Mouse (Mus musculus) mammary gland, adult 2 months (tissue): Measurements from ENCODE around the gene Srrt. TPM values are rescaled to one million over a fixed set of nuclear protein-coding genes. Genes with fewer than 3 reads are reported as not detected.

Experiments used
- polyA plus RNA-seq: library from polyadenylated mRNA; depleted of rRNA; stranded (reverse); fragments of >200 nt; gene quantifications from 2 replicates; pipeline ENCODE4 v1.2.3, GENCODE M21; 2012; ENCODE audit warnings: low replicate concordance; rRNA removed

Gene Srrt
- 128 and 155 TPM in 2 replicates for polyA plus RNA-seq

GRCm38 (mm10) chr5:137307071-137307912 lies at the start of gene Srrt:
TSS of gene Srrt (minus strand) at chr5:137307674.

GRCm38 (mm10) chr5:137349384-137350204 lies 42.1 kb upstream of the Srrt start, which contains the start of gene Ephb4:
TSS of gene Ephb4 (plus strand) at chr5:137350109.

DNA sequence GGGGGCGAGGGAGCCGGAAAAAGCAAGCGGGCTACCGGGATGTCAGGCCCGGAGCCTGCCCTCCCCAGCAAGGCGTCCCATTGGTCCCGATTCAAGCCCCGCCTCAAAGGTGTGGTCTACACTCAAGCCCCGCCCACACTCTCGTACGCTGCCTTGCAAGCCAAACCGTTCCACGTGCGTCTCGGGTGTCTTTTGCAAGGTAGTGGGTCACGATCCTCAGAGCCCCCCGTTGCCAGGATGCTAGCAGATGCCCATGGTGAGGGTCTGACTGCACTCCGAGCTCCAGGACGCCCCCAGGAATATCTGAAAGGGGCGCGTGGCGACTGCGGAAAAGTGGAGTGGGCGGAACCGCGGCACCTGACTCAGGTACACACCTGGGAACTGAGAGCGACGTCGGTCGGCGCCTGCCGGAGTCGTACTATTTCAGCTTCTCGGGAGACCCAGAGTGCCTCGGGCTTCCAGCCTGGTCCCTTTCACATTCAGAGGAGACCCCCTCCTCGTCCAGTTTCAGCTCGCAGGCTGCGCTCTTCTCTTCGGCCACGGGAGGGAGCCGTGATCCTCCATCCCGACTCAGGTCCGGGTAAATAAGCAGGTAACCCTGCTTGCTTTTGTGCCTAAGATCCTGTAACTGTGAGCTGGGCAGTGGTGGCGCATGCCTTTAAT lies 26.2 kb upstream of the Srrt start, which contains the start of gene Slc12a9:
Gene Slc12a9 (minus strand): TSS at position 86 of the 663 bp plus-strand sequence.

DNA sequence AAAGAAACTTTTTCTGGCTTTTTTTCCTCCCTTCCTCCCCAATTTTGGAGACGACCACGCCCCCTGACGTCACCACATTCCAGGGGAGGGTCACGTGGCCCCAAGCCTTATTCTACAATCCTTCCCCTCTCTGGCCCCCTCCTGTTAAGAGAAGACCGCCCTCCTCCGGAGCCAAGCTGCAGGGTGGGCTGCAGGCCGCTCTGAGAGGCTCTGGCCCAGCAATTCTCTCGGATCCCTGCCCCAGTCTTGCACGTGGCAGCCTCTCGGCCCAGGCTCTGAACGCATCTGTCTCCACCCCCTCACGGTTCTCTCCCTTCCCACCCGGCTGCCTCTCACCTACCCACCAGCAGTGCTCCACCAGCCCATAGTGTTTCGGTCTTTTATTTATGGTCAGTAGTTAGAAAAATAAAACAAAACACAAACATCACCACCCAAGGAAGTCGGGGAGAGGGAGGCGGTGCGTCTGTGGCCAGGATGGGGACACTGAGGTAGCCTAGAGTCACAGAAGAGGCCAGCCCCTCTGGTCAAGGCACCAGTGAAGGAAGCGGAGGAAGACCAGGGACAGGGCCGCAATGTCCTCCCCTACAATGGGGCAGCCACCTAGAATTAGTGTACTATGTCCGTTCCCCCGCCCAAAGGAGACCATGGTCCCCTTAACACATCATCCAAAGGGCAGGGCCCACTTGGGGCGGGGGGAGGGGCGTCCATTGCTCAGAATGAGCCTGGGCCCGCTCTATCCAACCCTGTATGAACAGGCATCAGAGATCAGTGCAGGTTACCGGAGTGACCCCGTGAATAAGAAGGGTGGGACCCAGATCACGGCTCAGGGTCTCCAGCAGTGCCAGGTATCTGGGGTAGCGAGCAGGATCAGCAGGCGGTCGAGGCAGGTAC lies 7.0 kb upstream of the Srrt start, which contains the start of gene Trip6:
Gene Trip6 (minus strand): TSS at position 212 of the 891 bp plus-strand sequence.

DNA sequence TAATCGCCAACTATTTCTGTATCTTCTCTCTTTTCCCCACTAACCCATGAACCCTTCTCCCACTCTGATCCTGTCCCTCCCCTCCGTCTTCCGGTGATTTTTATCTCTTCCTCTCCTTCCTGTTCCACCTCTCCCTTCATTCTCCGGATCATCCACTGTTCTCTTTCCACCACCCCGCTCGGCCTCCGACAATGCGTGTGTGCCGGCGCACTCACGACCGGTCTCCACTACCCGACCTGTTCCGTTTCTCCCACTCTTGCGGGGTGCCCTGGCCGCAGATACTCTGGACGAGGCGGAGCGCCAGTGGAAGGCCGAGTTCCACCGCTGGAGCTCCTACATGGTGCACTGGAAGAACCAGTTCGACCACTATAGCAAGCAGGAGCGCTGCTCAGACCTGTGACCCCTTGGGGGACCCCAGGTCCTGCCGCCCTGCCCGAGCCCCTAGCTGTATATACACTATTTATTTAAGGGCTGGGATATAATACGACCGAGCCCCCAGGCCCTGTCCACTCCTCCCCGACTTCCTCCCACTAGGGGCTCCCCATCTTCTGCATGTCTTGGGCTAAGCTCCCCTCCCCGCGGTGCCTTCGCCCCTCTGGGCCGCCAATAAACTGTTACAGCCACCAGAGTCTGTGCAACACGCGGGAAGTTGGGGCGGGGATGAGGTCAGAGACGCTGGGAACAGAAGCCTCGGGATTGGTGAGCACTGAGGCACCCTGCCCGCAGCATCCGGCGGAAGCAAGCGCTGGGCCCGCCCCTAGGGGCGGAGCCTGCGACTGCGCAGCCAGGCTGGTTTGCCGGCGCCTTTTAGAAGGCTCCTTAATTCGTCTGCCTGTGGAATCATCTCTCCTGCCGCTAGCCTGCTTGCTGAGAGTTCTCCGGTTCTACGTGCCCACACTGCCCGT lies 13.4 kb downstream of the Srrt start, which contains the start of gene Ufsp1:
Gene Ufsp1 (plus strand): TSS at position 791 of the 905 bp plus-strand sequence.

GRCm38 (mm10) chr5:137287032-137287952 lies 20.2 kb downstream of the Srrt start, which contains the start of gene Ache:
TSS of gene Ache (plus strand) at chr5:137287519.

Other genes starting within 250 kb of the Srrt start
- 3.0 and 4.1 TPM in 2 replicates for gene Serpine1, start 235.4 kb downstream of the Srrt start, polyA plus RNA-seq
- 8.4 and 26.4 TPM in 2 replicates for gene Trim56, start 191.5 kb downstream of the Srrt start, polyA plus RNA-seq
- gene Muc3, start 158.4 kb downstream of the Srrt start, polyA plus RNA-seq, result not detected in 2 replicates
- gene Muc3a, start 95.3 kb downstream of the Srrt start, polyA plus RNA-seq, result 1.5 and 2.9 TPM in 2 replicates
- gene Ache, start 20.2 kb downstream of the Srrt start, polyA plus RNA-seq, result 6.3 and 11.6 TPM in 2 replicates
- gene Ufsp1, start 13.0 kb downstream of the Srrt start, polyA plus RNA-seq, result 14.8 and 18.7 TPM in 2 replicates
- gene Trip6, start 6.7 kb upstream of the Srrt start, polyA plus RNA-seq, result 62.9 and 86.1 TPM in 2 replicates
- 23.2 and 30.9 TPM in 2 replicates for gene Slc12a9, start 25.9 kb upstream of the Srrt start, polyA plus RNA-seq
- gene Ephb4, start 42.4 kb upstream of the Srrt start, polyA plus RNA-seq, result 36.2 and 46.4 TPM in 2 replicates
- 0.04 TPM in 2 replicates for gene Zan, start 169.4 kb upstream of the Srrt start, polyA plus RNA-seq
- gene Pop7, start 194.8 kb upstream of the Srrt start, polyA plus RNA-seq, result 34.5 and 48.0 TPM in 2 replicates
- 26.1 and 49.9 TPM in 2 replicates for gene Gigyf1, start 210.9 kb upstream of the Srrt start, polyA plus RNA-seq
- gene Epo, start 225.6 kb upstream of the Srrt start, polyA plus RNA-seq, result not detected in 2 replicates
- gene Gnb2, start 225.8 kb upstream of the Srrt start, polyA plus RNA-seq, result 1,024 and 1,186 TPM in 2 replicates
- gene Actl6b, start 245.8 kb upstream of the Srrt start, polyA plus RNA-seq, result 0.03 and 0.16 TPM in 2 replicates